Mouse (Mus musculus) megakaryocyte, embryonic 14.5 days (primary cell): Measurements from ENCODE around the gene Nedd4.

Experiments used
- FLI1 ChIP-seq: IDR thresholded peaks from 2 replicates; pipeline ENCODE4 v1.6.1; 2012; ENCODE audit warnings: low read length, inconsistent platforms, mixed read lengths
- GATA1 ChIP-seq: IDR thresholded peaks from 3 replicates; pipeline ENCODE4 v1.6.1; 2012; ENCODE audit warnings: mixed read lengths, low read length, inconsistent platforms, borderline replicate concordance

GRCm38 (mm10) chr9:72649781-72650180 is 12.4 kb upstream of the Nedd4 start:
- no peak for TF ChIP-seq GATA1
- no peak for TF ChIP-seq FLI1
